23 mouse cellular contexts compared by ENCODE assay signal in genomic region chr4:62294741-62295140, GRCm38 (mm10).
"Had no signal": no experiment of that assay in that cellular context is flagged by ENCODE, and none has a peak within 500 bp of the region (broad histone marks: within the 10 kb centered on the region; RNA-seq: fewer than 3 reads in every experiment).

No protein-coding gene starts in this region.

- H3K27me3 ChIP-seq: intestine, embryonic 15.5 days; limb, embryonic 13.5 days; midbrain, embryonic 12.5 days; midbrain, embryonic 15.5 days; neural tube, embryonic 12.5 days; neural tube, embryonic 15.5 days; stomach, embryonic 15.5 days had no signal

- H3K9ac ChIP-seq: intestine, embryonic 15.5 days; limb, embryonic 13.5 days; liver, embryonic 14.5 days; liver, postnatal 0 days; lung, embryonic 14.5 days; midbrain, embryonic 12.5 days; midbrain, embryonic 15.5 days; neural tube, embryonic 12.5 days; neural tube, embryonic 15.5 days; stomach, embryonic 15.5 days had no signal

- H3K9me3 ChIP-seq: intestine, embryonic 15.5 days; limb, embryonic 10.5 days; limb, embryonic 13.5 days; midbrain, embryonic 12.5 days; midbrain, embryonic 15.5 days; neural tube, embryonic 12.5 days; neural tube, embryonic 15.5 days; stomach, embryonic 15.5 days had no signal

- H3K4me3 ChIP-seq: intestine, embryonic 15.5 days; layer of hippocampus, adult 2 months; limb, embryonic 10.5 days; limb, embryonic 13.5 days; midbrain, embryonic 12.5 days; midbrain, embryonic 15.5 days; neural tube, embryonic 12.5 days; neural tube, embryonic 15.5 days; stomach, embryonic 15.5 days had no signal

- H3K4me1 ChIP-seq: intestine, embryonic 15.5 days; limb, embryonic 13.5 days; midbrain, embryonic 15.5 days; stomach, embryonic 15.5 days had no signal

- ATAC-seq: intestine, embryonic 15.5 days; liver, postnatal 0 days; lung, postnatal 0 days; midbrain, embryonic 15.5 days had no signal

- DNase-seq: kidney, adult 18-20 months; liver, postnatal 0 days; lung, embryonic 14.5 days; retina, postnatal 1 day; right cerebral cortex, postnatal 25 days; spleen, adult 18-20 months; thymus, adult 2 months; thymus, postnatal 14 days; thymus, postnatal 4 days had no signal

- H3K27ac ChIP-seq: intestine, embryonic 15.5 days; kidney, postnatal 0 days; layer of hippocampus, adult 2 months; limb, embryonic 10.5 days; limb, embryonic 13.5 days; liver, embryonic 14.5 days; macrophage; midbrain, embryonic 12.5 days; midbrain, embryonic 15.5 days; neural tube, embryonic 12.5 days; neural tube, embryonic 15.5 days; stomach, embryonic 15.5 days had no signal

- H3K4me2 ChIP-seq: intestine, embryonic 15.5 days; limb, embryonic 13.5 days; liver, embryonic 11.5 days; lung, embryonic 14.5 days; midbrain, embryonic 12.5 days; midbrain, embryonic 15.5 days; neural tube, embryonic 12.5 days; neural tube, embryonic 15.5 days; stomach, embryonic 15.5 days had no signal
